Mouse (Mus musculus) hindlimb bud, embryonic 11.5 days (tissue): ENCODE measurements around the gene Gorasp2.

Source experiments
- DNase-seq: peaks from one replicate; pipeline ENCODE4 v3.0.0-alpha.2; 2012; ENCODE audit warnings: low read depth, low spot score; ENCODE audit errors: extremely low spot score

The Gorasp2 gene

DNA sequence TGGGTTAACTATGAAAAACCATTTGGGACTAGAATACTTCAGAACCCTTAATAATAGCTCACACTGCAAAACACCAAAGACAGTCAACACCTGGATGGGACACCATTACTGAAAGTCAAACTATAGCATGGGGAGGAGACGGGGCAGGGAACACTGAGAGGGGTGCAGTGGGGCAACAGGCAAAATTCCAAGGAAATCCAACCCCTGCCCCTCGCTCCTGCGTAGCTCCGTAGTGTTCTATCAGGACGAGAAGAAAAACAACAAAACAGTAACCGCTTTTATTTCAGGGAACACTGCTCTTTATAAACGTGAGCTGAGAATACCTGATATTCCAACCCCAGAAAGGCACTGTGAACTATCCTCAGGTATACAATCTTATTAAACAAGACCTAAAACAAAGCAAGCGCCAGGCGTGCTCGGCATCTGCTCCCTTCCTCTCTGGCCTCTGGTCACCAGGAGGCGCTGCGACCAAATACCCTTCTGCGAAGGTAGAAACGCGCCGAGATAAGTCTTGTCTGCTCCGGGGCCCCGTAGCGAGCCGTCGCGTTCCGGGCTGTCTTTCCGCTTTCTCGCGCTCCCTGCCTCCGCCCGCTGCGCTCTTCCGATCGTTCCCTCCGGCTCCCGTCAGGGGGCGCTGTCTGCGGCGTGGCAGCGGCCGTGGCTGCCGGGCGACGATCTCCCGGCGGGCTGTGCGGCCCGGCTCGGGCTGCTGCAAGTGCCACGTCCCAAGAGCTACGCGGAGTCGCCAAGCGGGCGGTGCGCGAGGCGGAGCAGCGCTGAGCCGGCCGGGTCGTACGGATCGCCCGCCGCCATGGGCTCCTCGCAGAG, at the start of gene Gorasp2:
Gorasp2 (plus strand) TSS at position 690 of the 828 bp plus-strand sequence.
- peak; percentile 85 for DNase-seq

DNA sequence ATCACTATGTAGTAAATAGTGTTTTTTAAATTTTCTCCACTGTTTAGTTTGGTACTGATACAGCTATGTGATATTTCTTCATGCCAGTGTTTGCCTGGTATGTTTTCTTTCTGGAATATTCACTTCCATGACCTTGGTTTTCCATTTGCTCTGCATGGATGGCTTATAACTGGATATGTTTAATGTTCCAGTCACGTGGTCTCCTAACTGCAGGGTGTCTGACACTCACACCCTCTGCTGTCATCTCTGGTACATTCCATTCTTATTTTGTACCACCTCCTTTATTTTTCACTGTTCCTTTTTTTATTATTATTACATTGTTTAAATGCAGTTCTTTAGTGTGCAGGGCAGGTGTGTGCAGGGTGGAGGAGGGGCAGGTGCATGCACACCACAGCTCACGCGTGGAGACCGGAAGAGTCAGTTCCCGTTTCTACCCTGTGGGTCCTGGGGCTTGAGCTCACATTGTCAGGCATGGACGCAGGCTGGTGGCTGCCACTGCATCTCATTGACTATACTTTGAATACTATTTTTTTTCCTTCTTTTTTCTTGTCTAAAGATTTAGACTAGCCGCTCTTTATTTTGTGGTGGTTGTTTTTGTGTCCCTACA, 46.5 kb upstream of the Gorasp2 start:
- no peak for DNase-seq

DNA sequence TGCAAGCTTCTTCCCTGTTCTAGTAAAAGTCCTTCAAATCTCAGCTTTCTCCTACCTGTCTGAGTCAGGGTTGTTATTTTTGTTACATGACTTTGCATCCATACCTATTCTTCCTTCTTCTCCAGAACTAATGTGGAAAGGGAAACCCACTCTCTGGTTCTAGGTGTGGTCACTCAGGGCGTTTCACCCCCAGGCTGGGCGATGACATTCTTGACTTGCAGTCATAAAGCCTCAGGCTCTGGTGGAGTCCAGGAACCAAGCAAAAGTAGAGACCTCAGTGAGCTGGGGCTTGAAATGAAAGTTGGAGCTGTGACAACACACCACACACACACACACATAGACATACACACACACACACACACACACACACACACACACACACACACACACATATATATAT, 45.3 kb upstream of the Gorasp2 start:
- DNase-seq: no peak

DNA sequence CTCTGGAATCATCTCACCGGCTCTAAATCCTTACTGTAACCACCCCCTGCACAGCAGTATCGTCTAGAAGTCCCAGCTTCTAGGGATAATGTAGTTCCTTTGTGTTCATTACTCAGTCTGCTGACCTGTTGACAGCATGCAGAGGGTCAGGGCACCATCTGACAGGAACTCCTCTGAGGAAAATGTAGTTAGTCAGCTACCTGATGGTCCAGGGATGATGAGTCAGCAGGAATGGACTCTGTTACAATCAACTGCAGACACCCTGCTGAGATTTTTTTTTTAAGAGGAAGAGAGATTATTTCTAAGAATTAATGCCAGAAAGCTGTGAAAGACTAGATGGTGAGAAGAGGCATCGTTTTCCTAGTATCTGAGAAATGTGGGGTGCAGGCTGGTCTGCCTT, 44.8 kb upstream of the Gorasp2 start:
- DNase-seq: no peak

DNA sequence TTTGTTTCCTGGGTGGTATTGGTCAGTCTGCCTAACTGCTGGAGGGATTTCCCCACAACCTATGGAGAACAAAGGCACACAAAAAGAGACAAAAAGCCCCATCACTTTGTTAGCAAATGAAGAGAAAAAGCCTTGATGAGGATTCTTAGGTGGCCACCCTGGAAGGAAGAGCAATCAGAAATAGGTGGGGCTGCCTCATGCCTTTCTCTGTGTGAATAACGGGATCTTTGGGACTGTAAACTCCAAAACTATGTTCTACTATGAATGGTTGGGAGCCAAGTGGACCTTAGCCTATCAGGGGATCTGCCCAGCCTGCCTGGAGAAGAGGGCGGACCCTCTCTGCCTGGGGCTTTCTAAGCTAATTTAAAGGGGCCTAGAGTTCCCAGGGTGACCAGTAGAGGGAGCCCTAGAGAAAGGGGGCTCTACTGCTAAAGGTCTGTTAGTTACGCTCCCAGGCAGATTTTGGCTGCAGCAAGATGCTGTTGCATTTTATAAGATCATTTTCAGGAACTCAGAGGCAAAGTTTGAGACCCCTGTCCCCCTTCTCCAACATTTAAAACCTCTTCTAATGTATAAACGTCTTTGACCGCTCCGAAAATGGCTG, 42.0 kb upstream of the Gorasp2 start:
- DNase-seq: no peak

DNA sequence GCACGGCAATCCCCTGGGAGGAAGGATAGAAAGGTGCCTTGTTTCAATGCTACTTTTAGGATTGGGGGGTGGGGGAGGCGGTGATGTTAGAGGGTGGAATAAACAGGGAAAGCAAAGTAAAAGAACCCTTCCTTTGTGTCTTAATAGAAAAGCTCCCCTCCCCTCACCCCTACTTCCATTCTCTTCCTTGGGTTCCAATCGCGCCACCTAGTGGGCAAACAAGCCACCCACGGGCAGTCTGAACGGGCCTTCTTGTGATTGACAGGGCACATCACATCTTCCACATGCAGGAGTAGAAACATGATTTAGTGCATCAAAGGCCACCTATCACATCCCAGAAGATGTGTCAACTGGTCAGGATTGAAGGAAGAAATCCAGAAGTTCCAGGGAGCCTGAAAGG, 41.2 kb upstream of the Gorasp2 start:
- DNase-seq: peak; percentile 26

DNA sequence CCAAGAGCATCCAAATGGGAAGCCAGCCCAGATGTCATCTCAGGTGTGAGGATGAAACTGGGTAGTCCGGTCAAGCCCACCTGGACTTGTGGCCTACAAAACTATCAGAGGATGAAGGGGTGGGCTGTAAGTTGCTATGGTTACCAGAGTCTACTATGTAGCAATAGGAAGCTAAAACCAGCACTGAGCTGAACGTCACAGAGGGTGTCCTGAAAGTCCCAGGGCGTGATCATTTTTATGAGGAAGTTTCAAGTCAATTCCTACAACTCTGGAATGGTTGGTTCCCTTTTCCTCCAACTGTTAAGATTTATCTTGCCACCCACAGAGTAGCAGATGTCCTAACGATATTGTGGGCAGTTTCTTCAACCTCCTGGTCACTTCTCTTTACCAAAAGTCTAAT, 39.1 kb upstream of the Gorasp2 start:
- no peak for DNase-seq

DNA sequence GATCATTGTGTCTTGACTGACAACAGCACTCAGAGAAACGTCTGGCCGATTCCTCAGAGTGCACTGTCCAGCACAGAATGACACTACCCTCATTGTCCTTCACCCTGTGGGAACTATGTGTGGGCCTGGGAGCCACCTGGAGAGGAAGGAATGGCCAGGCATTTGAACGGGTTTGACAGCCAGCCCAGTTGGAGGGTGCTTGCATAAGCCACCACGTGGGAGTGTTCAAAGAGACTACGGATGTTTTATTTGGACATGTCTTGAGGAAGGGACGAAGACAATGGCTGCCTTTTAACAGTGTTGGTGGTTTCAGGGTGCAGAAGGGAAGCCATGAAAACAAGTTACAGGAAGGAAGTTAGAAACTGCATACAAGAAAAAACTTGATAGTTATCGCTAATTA, 35.6 kb upstream of the Gorasp2 start:
- DNase-seq: no peak

DNA sequence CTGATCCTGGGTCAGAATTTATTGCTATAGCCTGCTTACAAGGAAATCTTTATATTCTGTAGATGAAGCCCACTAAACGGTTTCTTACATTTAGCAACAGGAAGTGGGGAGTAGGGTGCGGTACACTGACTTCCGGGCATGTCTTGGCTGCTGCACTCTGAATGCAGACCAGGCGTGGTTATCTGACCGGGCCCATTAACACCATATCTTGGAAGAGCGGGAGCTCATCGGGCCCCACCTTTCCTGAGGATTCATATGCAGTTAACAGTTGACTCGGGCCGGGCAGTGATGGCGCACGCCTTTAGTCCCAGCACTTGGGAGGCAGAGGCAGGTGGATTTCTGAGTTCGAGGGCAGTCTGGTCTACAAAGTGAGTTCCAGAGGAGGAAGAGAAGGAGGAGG, 33.0 kb upstream of the Gorasp2 start:
- no peak for DNase-seq

DNA sequence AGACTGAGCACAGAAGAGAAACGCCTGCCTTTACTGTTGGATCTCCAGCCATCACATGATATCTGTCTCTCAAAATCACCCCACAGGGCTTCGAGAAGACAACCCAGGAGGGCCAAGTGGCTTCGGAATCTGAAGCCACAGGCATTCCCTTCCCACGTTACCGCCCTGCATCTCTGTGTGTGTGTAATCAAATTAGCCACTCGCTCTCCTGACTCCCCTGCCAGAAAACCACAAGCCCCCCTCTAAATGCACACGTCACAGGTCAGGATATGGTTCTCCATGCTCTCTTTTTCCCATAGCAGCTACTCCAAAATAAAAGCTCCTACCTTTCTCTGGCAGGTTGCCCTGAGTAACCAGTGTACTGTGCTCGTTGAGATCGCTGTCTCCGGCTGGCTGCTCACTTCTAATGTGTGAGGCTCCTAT, 32.0 kb upstream of the Gorasp2 start:
- peak; percentile 50 for DNase-seq

DNA sequence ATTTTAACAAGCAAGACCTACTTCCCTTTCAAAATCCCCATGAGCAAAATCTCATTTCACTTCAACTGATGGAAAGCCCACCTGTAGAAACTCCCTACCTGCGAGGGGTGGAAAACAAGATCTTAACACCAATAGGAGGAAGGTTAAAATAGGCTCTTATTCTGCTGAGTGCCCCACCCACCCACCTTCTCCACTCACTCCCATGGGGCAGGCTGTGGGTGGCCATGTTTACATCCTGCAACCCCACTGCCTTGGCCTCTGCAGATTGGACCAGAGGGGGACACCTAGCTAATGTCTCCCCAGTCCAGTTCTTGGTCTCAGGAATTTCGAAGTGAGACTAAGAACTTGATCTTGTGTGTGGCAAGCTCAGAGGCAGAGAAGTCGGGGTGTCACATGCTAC, 31.5 kb upstream of the Gorasp2 start:
- no peak for DNase-seq

DNA sequence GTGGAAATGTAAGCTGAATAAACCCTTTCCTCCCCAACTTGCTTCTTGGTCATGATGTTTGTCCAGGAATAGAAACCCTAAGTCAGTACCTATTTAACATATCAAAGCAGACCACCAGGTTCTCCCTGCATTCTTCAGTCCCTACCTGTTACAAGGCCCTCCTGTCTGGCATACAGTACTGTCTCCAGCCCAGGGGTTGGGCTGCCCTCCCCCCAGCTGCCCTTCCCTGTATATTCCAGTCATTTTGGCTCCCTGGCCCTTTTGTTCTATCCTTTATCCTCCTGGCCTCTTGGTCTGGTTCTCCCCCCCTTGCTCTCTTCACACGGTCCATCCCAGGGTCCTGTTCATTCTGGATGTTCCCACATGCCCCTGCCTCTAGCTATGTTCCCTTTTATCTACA, 30.1 kb upstream of the Gorasp2 start:
- DNase-seq: no peak

DNA sequence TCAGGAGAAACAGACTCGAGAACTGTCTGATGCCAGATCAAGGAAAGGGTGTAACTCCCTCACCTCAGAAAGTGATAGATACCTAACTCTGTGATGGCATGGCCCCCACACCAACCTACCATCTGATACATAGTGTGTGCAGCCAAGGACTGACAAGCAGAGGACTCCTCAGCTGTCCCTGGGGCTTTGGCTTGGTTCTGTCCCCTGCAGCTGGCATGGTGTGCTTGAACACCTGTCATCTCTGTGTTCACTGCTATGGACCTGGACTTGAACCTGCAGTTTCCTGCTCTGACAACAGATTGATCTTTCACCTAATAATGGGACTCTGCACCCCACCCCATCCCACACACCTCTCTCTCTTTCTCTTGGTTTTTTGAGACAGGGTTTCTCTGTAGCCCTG, 29.0 kb upstream of the Gorasp2 start:
- DNase-seq: no peak

DNA sequence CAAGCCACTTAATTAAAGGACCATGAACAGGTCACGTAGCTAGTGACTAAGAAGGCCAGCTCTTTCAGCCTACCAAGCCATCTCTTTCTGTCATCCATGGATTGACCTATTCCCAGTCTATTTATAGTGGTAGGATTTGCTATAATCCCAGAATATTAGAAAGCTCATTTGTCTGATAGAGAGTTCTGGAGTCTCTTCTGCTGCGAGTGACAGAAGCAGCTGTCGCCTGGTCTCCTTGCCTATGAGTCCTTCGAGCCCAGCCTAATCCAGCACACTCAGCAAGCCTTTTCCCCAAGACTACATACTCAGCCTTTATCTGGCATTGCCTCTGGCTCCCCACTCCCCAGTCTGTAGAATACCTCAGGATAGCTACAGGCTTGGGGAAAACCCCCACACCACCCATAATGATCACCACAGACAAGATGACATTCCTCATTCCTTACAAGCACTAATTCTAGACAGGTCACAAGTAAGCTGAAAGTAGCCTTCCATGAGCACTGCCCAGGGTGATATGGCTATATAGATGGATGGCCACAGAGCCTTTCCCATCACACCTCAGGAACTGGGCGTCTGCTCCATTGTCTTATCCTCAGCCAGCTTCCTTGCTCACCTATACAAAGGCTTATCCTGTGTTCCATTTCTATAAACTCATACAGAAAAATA, 27.2 kb upstream of the Gorasp2 start:
- DNase-seq: no peak

DNA sequence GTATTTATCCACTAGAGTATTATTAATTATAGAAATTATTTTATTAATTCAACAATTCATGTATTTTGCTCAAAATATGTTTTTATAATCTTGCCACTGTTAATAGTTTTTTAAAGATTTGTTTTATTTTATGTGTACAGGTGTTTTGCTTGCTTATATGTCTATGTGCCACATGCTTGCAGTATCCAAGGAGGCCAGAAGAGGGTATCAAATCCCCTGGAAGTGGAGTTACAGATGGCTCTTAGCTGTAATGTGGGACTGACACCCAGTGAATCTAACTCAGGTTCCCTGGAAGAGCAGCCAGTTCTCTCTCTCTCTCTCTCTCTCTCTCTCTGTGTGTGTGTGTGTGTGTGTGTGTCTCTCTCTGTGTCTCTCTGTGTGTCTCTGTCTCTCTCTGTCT, 20.4 kb upstream of the Gorasp2 start:
- DNase-seq: no peak

DNA sequence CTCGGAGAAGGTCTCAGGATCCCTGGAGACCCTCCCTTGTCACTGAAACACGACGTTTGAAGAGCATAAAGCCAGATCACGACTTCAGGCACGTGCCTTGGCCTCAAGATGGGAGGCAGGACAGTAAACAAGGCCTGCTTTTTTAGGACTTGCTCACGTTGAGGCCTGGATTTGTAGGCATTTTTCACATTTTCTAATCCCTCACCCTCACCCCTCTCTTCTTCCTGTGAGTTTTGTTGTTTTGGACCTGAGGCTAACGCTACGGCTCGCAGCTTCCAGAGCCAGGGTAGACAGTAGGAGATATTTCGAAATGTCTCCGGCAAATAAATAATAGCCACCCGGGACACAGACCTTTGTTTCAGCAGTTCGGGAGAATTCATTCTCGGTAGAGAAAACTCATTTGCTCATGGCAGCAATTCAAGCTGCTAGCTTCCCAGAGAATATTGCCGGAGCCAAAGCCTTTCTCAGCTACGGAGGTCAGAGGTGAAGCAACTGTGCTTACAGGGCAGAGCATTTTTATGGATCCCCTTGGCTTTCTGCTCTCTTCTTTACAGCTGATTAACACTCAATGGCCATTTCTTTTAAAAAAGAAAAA, 18.3 kb upstream of the Gorasp2 start:
- DNase-seq: no peak

DNA sequence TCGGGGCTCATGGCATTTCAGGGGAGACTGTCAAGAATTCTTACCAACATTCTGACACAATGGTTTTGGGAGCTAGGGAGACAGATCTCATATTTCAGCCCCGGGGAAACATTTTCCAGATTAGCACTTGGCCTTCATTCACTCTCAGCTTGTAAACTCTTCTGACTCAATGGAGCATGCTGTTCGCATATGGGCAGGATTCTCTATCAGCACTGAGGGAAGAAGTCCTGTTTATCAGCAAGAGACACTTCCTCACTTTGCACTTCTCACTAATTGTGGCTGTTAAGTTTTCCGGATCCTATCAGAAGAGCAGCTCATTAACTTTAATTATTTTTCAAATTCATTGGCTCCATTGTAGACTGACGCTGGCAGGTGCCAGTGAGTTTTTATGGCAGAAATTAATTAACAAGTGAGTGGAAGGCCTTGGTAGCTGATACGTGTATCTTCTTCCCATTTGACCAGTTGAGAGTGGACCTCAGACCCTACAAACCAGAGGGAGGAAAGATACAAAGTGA, 16.1 kb upstream of the Gorasp2 start:
- DNase-seq: no peak

DNA sequence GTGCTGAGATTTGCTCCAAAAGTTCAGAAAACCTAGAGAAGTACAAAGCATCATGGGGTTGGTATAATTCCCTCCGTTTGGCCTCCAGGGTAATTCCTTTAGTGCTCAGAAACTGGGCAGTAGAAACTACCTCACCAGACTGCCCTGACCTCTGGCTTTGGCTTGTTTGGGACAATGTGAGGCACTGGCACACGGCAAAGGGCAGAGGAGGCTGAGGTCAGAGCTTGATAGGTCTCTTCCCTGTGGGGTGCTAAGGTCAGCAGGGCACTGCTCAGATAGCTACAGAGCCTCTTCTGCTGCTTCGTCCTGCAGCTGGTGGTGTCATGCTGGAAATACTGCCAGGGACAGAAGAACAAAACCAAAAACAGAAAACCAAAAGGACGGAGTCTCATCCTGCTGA, 13.7 kb upstream of the Gorasp2 start:
- DNase-seq: no peak

DNA sequence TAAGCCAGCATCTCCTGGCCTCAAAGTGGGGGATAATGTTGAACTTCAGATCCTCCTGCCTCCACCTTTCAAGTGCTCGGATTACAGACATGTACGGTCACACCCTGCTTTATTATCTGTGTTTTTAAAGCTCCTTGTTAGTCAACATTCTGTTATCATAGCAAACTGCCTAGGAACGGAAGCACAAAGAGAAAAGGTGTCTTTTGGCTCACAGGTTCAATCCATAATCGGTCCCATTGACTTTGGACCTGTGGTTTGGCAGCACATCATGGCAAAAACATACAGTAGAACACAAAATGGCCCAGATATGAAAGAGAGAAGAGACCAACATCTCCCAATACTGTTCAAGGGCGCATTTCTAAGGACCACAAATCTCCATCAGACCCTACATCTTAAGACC, 13.1 kb upstream of the Gorasp2 start:
- DNase-seq: no peak

DNA sequence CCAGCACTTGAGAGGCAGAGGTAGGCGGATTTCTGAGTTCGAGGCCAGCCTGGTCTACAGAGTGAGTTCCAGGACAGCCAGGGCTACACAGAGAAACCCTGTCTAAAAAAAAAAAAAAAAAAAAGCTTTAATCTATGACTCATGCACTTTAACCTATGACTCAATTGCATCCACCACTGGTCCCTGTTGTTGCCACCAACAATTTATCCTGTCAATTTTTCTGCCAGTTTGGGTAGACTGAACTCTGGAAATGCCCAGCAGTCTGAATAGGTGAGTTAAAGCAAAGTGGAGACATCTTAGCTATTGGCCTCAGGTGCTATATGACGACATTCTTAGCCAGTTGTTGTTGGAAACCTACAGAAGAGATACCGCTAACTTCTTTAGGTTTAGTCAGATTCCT, 11.9 kb upstream of the Gorasp2 start:
- no peak for DNase-seq

DNA sequence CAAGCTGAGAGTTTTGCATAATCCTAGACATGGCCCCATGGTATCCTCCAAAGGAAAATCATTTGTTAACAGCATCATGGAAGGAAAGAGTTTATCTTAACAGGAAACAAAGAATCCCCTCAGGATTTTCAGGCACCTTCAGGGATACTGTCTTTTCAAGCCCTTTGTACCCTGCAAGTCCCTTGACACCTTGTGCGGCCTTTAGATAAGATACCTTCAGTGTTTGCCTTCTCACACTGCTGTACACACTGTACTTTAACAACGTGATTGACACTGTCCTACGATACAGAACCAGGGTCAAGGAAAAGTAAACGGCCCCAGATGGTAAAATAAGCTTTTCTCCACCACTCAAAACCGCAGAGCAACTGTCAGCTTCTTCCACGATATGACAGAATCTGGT, 9.6 kb upstream of the Gorasp2 start:
- no peak for DNase-seq
